Mouse (Mus musculus) c-Kit-positive CD71-positive TER-119-negative erythroid progenitor cells, embryonic 14.5 days (primary cell): ENCODE measurements at regions not wholly inside any gene's neighbourhood (a gene's known extent, or its start where the extent isn't known, plus 50 kb on each side); places are given as distances from the start of the nearest gene placed in this dataset.

Experiments used
- DNase-seq: peaks from one replicate; pipeline ENCODE4 v3.0.0-alpha.2; 2013; ENCODE audit warnings: low read depth

DNA sequence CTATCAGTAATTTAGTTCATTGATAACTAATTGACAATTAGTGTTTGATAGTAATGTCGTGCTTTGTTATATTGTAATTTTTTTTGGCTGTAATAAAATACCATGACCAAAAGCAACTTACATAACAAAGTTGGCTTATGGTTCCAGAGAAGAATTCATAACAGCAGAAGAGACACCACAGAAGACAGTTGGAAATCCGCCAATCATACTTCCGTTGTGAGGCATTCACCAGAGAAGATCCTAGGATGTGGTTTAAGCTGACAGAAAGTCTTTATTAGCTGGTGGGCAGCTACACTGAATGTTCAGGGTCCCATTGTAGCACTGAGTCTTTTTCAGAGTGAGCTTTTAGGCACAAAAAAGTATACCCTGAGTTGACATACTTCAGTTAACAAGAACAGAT lies 109.9 kb downstream of the Sec23a start:
- DNase-seq: no peak

DNA sequence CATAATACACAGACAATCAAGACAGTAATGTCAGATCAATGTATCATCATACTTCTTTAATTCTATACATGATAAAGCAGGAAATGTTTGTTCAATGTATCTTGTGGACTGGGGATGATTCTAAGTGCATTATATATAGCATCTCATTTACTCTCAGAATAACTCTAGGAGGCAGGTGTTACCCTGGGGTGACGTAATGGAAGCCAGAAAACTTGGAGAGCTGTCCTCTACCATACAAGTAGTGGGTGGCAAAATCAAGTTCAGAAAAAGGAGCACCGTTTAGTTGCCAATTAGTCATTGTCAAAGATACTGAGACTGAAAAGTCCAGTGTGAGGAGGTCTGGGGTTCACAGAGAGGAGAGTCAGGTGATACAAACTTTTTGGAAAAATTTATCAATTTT lies 136.0 kb downstream of the Sec23a start:
- no peak for DNase-seq

DNA sequence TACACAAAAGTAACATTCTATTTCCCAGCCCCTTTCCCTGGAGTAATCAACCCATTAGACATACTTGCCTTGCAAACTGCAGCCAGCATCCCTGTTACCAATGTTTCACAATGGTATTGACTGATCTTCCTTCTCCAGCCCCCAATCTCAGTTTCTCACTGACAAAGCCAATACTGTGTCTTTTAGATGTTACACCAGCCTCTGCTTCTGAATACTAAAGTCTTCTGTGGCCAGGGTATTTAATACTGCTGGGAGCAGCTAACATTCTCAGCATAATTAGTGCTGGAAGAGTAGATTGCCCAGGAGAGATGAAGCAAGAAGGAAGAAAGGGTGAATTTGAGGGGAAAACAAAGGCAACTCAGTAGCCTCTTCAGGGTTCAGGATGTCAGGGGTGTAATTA lies 139.4 kb downstream of the Sec23a start:
- no peak for DNase-seq

DNA sequence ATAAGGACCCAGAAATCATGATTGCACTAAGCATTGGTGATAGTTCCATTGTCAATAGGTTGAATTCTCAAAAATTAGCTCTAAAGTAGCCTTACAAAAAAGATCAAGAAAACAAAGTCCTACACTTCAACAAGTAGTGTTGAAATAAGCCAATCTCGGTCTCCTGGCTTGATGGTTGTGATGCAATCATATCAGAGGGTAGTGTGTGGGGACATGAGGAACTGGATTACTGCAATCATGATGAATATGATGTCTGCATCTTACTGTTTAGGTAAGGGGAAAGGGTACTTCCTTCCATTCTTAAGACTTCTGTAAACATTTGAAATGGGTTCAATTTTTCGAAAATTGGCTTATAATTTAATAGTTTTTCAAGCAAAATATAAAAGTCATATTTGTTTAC lies 155.3 kb downstream of the Sec23a start:
- no peak for DNase-seq

DNA sequence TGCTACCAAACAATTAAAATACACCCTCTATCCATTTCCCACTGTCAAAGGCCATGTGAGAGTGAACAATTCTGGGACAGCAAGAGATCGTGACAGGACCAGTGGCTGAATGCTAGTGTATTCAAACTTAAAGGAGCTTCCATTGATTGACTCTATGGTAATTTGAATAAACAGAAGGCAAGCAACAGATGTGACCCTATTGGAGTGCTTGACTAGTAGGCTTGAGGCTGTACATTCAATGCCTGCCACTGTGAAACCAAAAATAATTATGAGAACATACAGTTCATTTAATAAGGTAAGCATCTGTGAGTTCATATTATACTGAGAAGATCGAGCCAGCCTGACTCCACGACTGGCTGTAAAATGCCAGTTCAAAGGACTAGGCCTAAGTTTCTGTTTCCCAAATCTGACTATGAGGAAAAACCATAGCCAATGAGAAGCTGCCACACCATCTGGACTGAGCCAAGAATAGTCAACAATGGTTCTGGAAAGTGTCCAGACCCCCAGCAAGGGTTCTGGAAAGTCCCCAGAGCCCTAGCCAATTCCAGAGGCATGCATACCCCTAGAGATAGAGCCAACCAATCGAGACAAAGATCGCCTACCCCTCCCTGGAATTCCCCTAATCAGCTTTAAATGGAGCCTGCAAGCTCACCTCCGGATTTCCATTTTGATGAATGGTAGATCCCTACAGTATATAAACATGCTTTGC lies 160.0 kb downstream of the Sec23a start:
- DNase-seq: no peak

DNA sequence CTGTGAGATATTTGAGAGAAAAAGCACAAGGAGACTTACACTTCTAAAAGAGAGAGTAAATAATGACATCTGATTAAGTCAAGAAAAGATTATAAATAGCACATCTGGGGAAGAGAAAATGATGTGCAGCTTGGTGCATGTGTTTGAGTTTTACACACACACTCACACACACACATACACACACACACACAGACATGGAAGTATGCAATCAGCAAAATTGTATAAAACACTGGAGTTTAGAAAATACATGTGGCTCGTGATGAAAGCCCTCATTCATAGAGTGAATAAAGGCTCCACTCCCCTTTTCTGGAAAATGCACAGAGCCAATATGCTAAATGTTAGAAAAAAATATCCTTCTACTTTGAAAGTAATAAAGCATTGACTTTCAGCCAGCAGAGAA lies 182.2 kb downstream of the Sec23a start:
- DNase-seq: no peak

DNA sequence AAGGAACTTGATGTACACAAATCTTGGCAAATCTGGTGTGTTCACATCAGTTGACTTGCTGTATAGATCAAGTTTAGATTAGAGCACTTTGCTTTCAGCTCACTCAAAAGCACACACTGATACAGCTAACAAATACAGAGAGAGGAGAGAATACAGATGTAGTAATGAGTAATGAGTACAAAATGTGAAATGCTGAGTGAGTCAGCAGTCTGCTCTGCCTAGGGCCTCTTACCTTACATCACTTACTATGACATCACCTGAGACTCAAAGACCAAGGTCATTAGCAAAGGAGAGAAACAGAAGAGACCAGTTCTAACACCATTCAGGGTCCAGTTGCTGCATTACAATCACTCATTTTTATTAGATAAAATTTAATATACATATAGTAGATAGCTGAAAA lies 184.0 kb downstream of the Sec23a start:
- no peak for DNase-seq

DNA sequence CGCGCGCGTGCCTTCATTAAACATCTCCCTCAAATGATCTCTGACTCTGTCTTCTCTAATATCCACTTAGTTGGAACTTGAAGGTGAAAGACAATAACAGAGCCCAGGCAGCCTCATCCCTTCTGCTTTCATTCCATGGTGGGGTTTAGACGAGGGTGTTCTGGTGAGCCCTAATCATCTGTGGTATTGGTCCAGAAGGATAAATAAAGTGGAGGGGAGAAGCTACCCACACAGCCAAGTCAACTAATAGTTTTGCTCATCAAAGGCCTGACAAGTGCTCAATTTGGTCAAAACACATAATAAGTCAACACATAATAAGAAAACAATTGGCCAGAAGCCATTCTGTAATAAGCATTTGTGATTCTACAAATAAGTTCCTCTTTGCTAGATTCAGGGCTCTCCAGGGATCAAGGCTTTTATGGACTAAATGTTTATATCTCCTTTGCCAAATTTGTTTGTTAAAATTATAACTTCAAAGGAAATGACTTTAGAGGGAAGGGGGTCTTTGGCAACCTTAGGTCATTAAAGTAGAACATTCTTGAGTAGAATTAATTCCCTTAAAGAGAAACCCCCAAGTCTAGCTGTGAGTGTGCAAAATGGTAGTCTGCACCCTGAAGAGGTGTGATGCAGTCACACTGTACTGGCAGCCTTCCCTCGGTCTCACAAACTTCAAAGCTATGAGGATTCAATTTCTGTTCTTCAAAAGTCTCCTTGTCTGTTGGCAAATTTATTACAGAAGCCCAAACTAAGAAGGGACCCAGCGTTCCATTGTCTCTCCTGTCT lies 186.5 kb downstream of the Sec23a start:
- no peak for DNase-seq

DNA sequence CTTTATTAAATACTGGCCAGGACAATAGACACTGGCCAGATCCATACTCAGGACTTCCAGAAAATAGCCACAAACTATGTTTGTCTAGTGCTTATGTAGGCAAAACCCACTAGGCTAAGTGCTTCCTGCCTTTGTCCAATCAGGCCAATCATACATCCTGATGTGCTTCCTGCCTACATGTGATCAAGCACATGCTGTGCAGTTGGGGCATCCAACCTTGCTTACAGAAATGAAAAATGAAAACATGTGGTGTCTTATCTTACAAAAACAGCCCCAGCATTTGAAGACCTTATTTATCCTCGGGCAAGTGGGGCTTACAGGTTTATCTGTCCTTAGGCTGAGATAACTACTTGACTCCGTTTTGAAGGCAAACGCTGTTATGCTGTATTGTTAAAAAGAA lies 188.8 kb downstream of the Sec23a start:
- peak; percentile 8 for DNase-seq

DNA sequence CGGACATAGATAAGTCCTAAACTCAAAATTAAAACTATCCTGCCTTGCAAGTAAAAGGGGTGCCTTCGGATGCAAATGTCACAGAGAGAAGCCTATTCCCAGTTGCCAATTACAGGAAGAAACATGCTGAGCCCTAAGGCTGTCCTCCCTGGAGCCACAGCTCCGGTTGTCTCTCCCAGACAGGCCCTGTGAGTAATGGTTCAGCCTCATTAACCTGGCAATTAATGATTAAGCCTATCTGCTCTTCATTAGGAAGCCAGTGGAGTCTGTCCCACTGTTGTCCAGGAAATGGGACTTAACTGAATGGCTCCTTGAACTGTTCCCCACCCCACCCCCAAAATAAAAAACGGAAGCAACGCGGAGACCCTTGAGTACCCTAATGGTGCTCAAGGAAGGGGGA lies 207.7 kb downstream of the Sec23a start:
- no peak for DNase-seq

DNA sequence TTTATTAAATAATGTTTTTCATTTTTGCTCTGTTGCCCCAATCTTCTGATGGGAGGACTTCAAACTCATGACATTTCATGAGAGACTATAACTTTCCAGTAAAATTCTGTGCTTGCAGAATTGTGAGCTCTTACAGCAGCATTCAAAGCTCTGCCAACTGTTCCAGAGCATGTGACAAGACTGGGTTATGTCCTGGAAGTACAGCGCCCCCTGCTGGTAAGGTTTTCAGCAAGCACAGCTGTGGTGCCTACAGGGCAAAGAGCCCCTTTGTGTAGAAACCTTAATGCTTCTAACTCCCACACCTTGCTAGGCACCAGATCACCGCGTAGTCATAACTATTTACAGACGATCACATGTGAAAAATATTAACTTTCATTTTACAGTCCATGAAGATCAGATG lies 209.4 kb downstream of the Sec23a start:
- peak; percentile 46 for DNase-seq
